Mouse (Mus musculus) bone marrow macrophage, adult 2 months (primary cell): Measurements from ENCODE around the gene Ffar2. TPM values are rescaled to one million over a fixed set of nuclear protein-coding genes. Genes with fewer than 3 reads are reported as not detected.
A peak's percentile ranks its signal among the peaks of the same experiment; 100 is the strongest.

Source experiments
- H3K27ac ChIP-seq: 2 replicates; pipeline ENCODE4 v1.5.1; 2012; ENCODE audit warnings: low read depth, low read length; ENCODE audit not compliant: insufficient read depth
- H3K4me1 ChIP-seq: 2 replicates; pipeline ENCODE4 v1.6.1; 2012; ENCODE audit warnings: low read length; ENCODE audit not compliant: control insufficient read depth, insufficient read depth
- H3K4me3 ChIP-seq: 2 replicates; pipeline ENCODE4 v1.5.1; 2012; ENCODE audit warnings: mild to moderate bottlenecking, low read length, moderate library complexity; ENCODE audit not compliant: insufficient read depth
- CTCF ChIP-seq: IDR thresholded peaks from 2 replicates; pipeline ENCODE4 v1.5.1; 2012; ENCODE audit warnings: low read depth, mild to moderate bottlenecking, low read length, moderate library complexity
- POLR2A ChIP-seq: IDR thresholded peaks from 2 replicates; pipeline ENCODE4 v1.6.1; 2012; ENCODE audit warnings: mild to moderate bottlenecking, low read depth, low read length, borderline replicate concordance
- polyA plus RNA-seq: library from polyadenylated mRNA; stranded (reverse); fragments of >200 nt; gene quantifications from 2 replicates; pipeline ENCODE4 v1.2.4, GENCODE M21; 2012; ENCODE audit not compliant: missing spikeins, insufficient read depth, insufficient read length

Gene Ffar2
- polyA plus RNA-seq: not detected in 2 replicates

GRCm38 (mm10) chr7:30823675-30824074 is at the start of gene Ffar2:
Gene Ffar2 (minus strand): TSS chr7:30823775.
- TF ChIP-seq POLR2A: no peak
- no peak for TF ChIP-seq CTCF
- H3K4me3 ChIP-seq: no peak within 1 kb of the TSS
- H3K4me1 ChIP-seq: peaks cover 13% of the 10 kb centered on the region
- H3K27ac ChIP-seq: no peak within 1 kb of the TSS

GRCm38 (mm10) chr7:30873083-30873482 is 49.5 kb upstream of the Ffar2 start:
- no peak overlapping the region for H3K27ac ChIP-seq

GRCm38 (mm10) chr7:30863386-30863785 is 39.8 kb upstream of the Ffar2 start:
- Histone ChIP-seq H3K27ac (no peak overlapping the region), H3K4me1 (no peaks in the 10 kb centered on the region), H3K4me3 (no peak overlapping the region)
- TF ChIP-seq POLR2A (no peak), CTCF (no peak)

More at GRCm38 (mm10) chr7:30873083-30873482, 49.5 kb upstream of the Ffar2 start:
- TF ChIP-seq CTCF (peak; percentile 94), POLR2A (no peak)
- H3K4me1 ChIP-seq: peaks cover 12% of the 10 kb centered on the region
- no peak overlapping the region for H3K4me3 ChIP-seq

- TF ChIP-seq POLR2A (no peak), CTCF (no peak)
- Histone ChIP-seq H3K4me1 (peaks cover 3% of the 10 kb centered on the region), H3K27ac (no peak within 1 kb of the TSS), H3K4me3 (no peak within 1 kb of the TSS)
Measured at GRCm38 (mm10) chr7:30861464-30861863, 37.9 kb upstream of the Ffar2 start, which contains the start of gene Ffar1. Gene Ffar1 (minus strand): TSS chr7:30861564.

GRCm38 (mm10) chr7:30859635-30860402 is 36.2 kb upstream of the Ffar2 start:
- no peak overlapping the region for H3K4me3 ChIP-seq
- H3K27ac ChIP-seq: no peak overlapping the region
- TF ChIP-seq POLR2A: no peak
- peak; percentile 87 for TF ChIP-seq CTCF
- H3K4me1 ChIP-seq: peaks cover 3% of the 10 kb centered on the region

- H3K4me1 ChIP-seq: peaks cover 3% of the 10 kb centered on the region
- TF ChIP-seq POLR2A: no peak
- TF ChIP-seq CTCF: peak; percentile 91
Measured at GRCm38 (mm10) chr7:30859290-30859634, 35.7 kb upstream of the Ffar2 start.

GRCm38 (mm10) chr7:30857746-30858145 is 34.2 kb upstream of the Ffar2 start:
- H3K27ac ChIP-seq: no peak overlapping the region
- TF ChIP-seq CTCF: no peak
- no peak for TF ChIP-seq POLR2A
- no peak overlapping the region for H3K4me3 ChIP-seq
- peaks cover 3% of the 10 kb centered on the region for H3K4me1 ChIP-seq

More at GRCm38 (mm10) chr7:30859290-30859634, 35.7 kb upstream of the Ffar2 start:
- Histone ChIP-seq H3K4me3 (no peak overlapping the region), H3K27ac (no peak overlapping the region)

GRCm38 (mm10) chr7:30856078-30856477 is 32.5 kb upstream of the Ffar2 start, which contains the start of gene Ffar3:
Gene Ffar3 (minus strand): TSS chr7:30856178.
- Histone ChIP-seq H3K4me3 (no peak within 1 kb of the TSS), H3K4me1 (peaks cover 3% of the 10 kb centered on the region), H3K27ac (no peak within 1 kb of the TSS)
- TF ChIP-seq CTCF (no peak), POLR2A (no peak)

- Histone ChIP-seq H3K4me3 (no peak overlapping the region), H3K27ac (no peak overlapping the region), H3K4me1 (peaks cover 2% of the 10 kb centered on the region)
- TF ChIP-seq CTCF (no peak), POLR2A (no peak)
Measured at GRCm38 (mm10) chr7:30851421-30851820, 27.8 kb upstream of the Ffar2 start.

GRCm38 (mm10) chr7:30847934-30848333 is 24.4 kb upstream of the Ffar2 start:
- Histone ChIP-seq H3K27ac (no peak overlapping the region), H3K4me1 (peaks cover 4% of the 10 kb centered on the region), H3K4me3 (no peak overlapping the region)
- no peak for TF ChIP-seq CTCF
